Mouse (Mus musculus) bone marrow, adult 2 months (tissue): ENCODE results near the gene Cdk18.

ENCODE experiments used
- CTCF ChIP-seq: fragments of 200-500 bp; IDR thresholded peaks from 2 replicates; pipeline ENCODE4 v1.5.1; 2011; ENCODE audit warnings: low read length, control low read depth; ENCODE audit not compliant: control insufficient read depth, insufficient read depth
- POLR2A ChIP-seq: fragments of 200-500 bp; IDR thresholded peaks from 2 replicates; pipeline ENCODE4 v1.6.1; 2011; ENCODE audit warnings: low read depth, mild to moderate bottlenecking, control low read depth, low read length, borderline replicate concordance; ENCODE audit not compliant: control insufficient read depth

DNA sequence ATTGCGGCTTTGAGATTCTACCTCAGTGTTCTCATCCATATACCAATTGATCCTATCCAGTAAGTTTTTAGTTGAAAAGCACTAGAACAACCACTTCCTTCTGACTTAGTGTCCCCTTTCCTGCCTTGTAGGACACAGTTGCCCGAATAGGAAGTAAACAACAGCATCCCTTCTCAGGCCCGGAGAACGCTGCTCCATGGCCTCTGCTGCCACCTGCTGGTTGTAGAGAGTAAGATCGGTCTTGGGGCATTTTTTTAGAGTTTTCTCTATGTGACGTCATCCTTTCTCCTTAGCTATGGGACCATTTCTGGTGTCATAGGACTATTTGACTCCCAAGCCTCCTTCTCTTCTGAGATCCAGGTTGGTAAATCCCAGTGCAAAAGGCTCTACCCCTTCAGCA, 16.3 kb upstream of the Cdk18 start:
- TF ChIP-seq POLR2A (no peak), CTCF (peak; percentile 93)
